In genomic region chr15:85783146-85783545, GRCm38 (mm10) we compare ENCODE assay signal across 16 mouse cellular contexts. TPM values are rescaled to one million over a fixed set of nuclear protein-coding genes. Genes with fewer than 3 reads are reported as not detected.
A peak's percentile ranks its signal among the peaks of the same experiment; 100 is the strongest.
DNase-seq lines count a peak whose midpoint lies in the region; ATAC-seq and TF ChIP-seq lines count a peak whose summit lies in the region.
"Had no signal": no experiment of that assay in that cellular context is flagged by ENCODE, and none has a peak within 500 bp of the region (broad histone marks: within the 10 kb centered on the region; RNA-seq: fewer than 3 reads in every experiment).

No protein-coding gene starts in this region.

- H3K4me3 ChIP-seq in left cerebral cortex, adult 2 months: no peak overlapping the region
- no peak overlapping the region for H3K4me3 ChIP-seq in forebrain, embryonic 13.5 days
- H3K4me3 ChIP-seq in midbrain, embryonic 16.5 days (ENCODE audit: low read depth, low read length): no peak overlapping the region
- H3K4me3 ChIP-seq: liver, embryonic 13.5 days; megakaryocyte, embryonic 14.5 days had no signal

- no peaks in the 10 kb centered on the region for H3K36me3 ChIP-seq in forebrain, embryonic 13.5 days (ENCODE audit: poor library complexity, severe bottlenecking)
- H3K36me3 ChIP-seq in midbrain, embryonic 16.5 days (ENCODE audit: control insufficient read depth, insufficient read depth, low read length): no peaks in the 10 kb centered on the region
- H3K36me3 ChIP-seq: liver, embryonic 13.5 days had no signal

- no peaks in the 10 kb centered on the region for H3K27me3 ChIP-seq in forebrain, embryonic 13.5 days
- no peaks in the 10 kb centered on the region for H3K27me3 ChIP-seq in midbrain, embryonic 16.5 days (ENCODE audit: control insufficient read depth, insufficient read depth, low read depth, low read length)
- H3K27me3 ChIP-seq: liver, embryonic 13.5 days had no signal

- TF ChIP-seq CTCF in left cerebral cortex, adult 2 months (IDR thresholded peaks at IDR 0.05): peak; percentile 7

- no peaks in the 10 kb centered on the region for H3K4me1 ChIP-seq in forebrain, embryonic 13.5 days
- H3K4me1 ChIP-seq in midbrain, embryonic 16.5 days (ENCODE audit: control insufficient read depth, insufficient read depth, low read length): no peaks in the 10 kb centered on the region
- H3K4me1 ChIP-seq: megakaryocyte, embryonic 14.5 days had no signal

- 96% methylated on average over 4 of the region's 4 CpGs for whole genome bisulfite sequencing in forebrain, embryonic 13.5 days
- 91% methylated on average over 4 of the region's 4 CpGs for WGBS in midbrain, embryonic 16.5 days

- no peak overlapping the region for H3K27ac ChIP-seq in left cerebral cortex, adult 2 months
- no peak overlapping the region for H3K27ac ChIP-seq in forebrain, embryonic 13.5 days
- no peak overlapping the region for H3K27ac ChIP-seq in midbrain, embryonic 16.5 days (ENCODE audit: low read length)
- H3K27ac ChIP-seq: hindbrain, postnatal 0 days; liver, embryonic 13.5 days had no signal

- intact Hi-C loops in left cerebral cortex, adult 2 months (cut with DNase I): no loop called here

- no peak for ATAC-seq in forebrain, embryonic 13.5 days
- ATAC-seq in midbrain, embryonic 16.5 days: no peak
- ATAC-seq: forebrain, postnatal 0 days; hindbrain, postnatal 0 days had no signal

- no peak overlapping the region for H3K9ac ChIP-seq in forebrain, embryonic 13.5 days
- no peak overlapping the region for H3K9ac ChIP-seq in midbrain, embryonic 16.5 days (ENCODE audit: low read depth, low read length)
- H3K9ac ChIP-seq: forebrain, postnatal 0 days; liver, embryonic 13.5 days had no signal

- no peak for DNase-seq in left cerebral cortex, adult 2 months (ENCODE audit: extremely low spot score in 1 of 2, low spot score in 2 of 2)
- DNase-seq in left cerebral cortex, adult 9 months (ENCODE audit: low spot score in 2 of 2): no peak
- DNase-seq in 416B (ENCODE audit: low read depth): peak; percentile 8
- peak; percentile 16 for DNase-seq in A20 (ENCODE audit: low read depth, low spot score)
- peak; percentile 2 for DNase-seq in c-Kit-positive CD71-positive TER-119-negative erythroid progenitor cells, embryonic 14.5 days (ENCODE audit: low read depth)
- DNase-seq: adrenal gland, postnatal 36 days; cerebellum, postnatal 10 days; forebrain, postnatal 0 days; heart, postnatal 14 days; liver, embryonic 13.5 days; retina, postnatal 1 day; thymus, adult 18-20 months had no signal

- no peaks in the 10 kb centered on the region for H3K9me3 ChIP-seq in forebrain, embryonic 13.5 days (replicated peaks)
- H3K9me3 ChIP-seq in midbrain, embryonic 16.5 days (replicated peaks; ENCODE audit: control insufficient read depth, low read length, poor library complexity, severe bottlenecking): no peaks in the 10 kb centered on the region
- H3K9me3 ChIP-seq: liver, embryonic 13.5 days had no signal

- H3K4me2 ChIP-seq in forebrain, embryonic 13.5 days: no peak overlapping the region
- H3K4me2 ChIP-seq in midbrain, embryonic 16.5 days (ENCODE audit: low read length): no peak overlapping the region
- H3K4me2 ChIP-seq: liver, embryonic 13.5 days had no signal

RNA-seq across cellular contexts. Expression of gene Cdpf1, which starts 28.4 kb away (rescaled TPM):
- total RNA-seq in left cerebral cortex, adult 2 months (2021): 10 to 100 TPM; 21.1 to 21.3 TPM
- polyA plus RNA-seq in forebrain, embryonic 13.5 days (2015; fragmentation: Nextera tagmentation; extraction: Ambion mirVana): 17.8 and 18.7 TPM in 2 replicates
- polyA plus RNA-seq in midbrain, embryonic 16.5 days (2015; fragmentation: Nextera tagmentation; extraction: Ambion mirVana): 18.9 and 26.3 TPM in 2 replicates

RNA-seq across cellular contexts. Expression of gene Pkdrej, which starts 38.4 kb away (rescaled TPM):
- 1 to 10 TPM in 1 of 2 experiments, under 1 TPM in 1; 0.82 to 1.2 TPM for total RNA-seq in left cerebral cortex, adult 2 months (2021)
- polyA plus RNA-seq in forebrain, embryonic 13.5 days (2015; fragmentation: Nextera tagmentation; extraction: Ambion mirVana): not detected in 2 replicates
- polyA plus RNA-seq in midbrain, embryonic 16.5 days (2015; fragmentation: Nextera tagmentation; extraction: Ambion mirVana): 0.05 TPM in 1 of 2 replicates, not detected in the other

RNA-seq across cellular contexts. Expression of gene Ppara, which starts 48.4 kb away (rescaled TPM):
- total RNA-seq in left cerebral cortex, adult 2 months (2021): 1 to 10 TPM; 3.6 TPM
- 0.44 and 0.63 TPM in 2 replicates for polyA plus RNA-seq in forebrain, embryonic 13.5 days (2015; fragmentation: Nextera tagmentation; extraction: Ambion mirVana)
- 1.5 and 1.9 TPM in 2 replicates for polyA plus RNA-seq in midbrain, embryonic 16.5 days (2015; fragmentation: Nextera tagmentation; extraction: Ambion mirVana)

RNA-seq across cellular contexts. Expression of gene Ttc38, which starts 49.0 kb away (rescaled TPM):
- 1 to 10 TPM; 5.0 to 5.2 TPM for total RNA-seq in left cerebral cortex, adult 2 months (2021)
- polyA plus RNA-seq in forebrain, embryonic 13.5 days (2015; fragmentation: Nextera tagmentation; extraction: Ambion mirVana): 2.9 and 3.4 TPM in 2 replicates
- polyA plus RNA-seq in midbrain, embryonic 16.5 days (2015; fragmentation: Nextera tagmentation; extraction: Ambion mirVana): 2.9 and 4.0 TPM in 2 replicates

Comparison
In these comparisons a context has a peak if more than half of its experiments do, and no peak if none do; other contexts are left out.
1. DNase-seq: peak in 416B (single experiment), A20 (single experiment) and c-Kit-positive CD71-positive TER-119-negative erythroid progenitor cells, embryonic 14.5 days (single experiment); none in left cerebral cortex, adult 2 months (0 of 2) and left cerebral cortex, adult 9 months (0 of 2).